Mouse (Mus musculus) stomach, postnatal 0 days (tissue): ENCODE results near the gene Camk2g.

ENCODE experiments used
- CTCF ChIP-seq: IDR thresholded peaks from 2 replicates; pipeline ENCODE4 v1.5.1; 2016; ENCODE audit warnings: antibody characterized with exemption, low read depth, mild to moderate bottlenecking, moderate library complexity
- EP300 ChIP-seq: optimal IDR thresholded peaks from 2 replicates; pipeline ENCODE3; 2016; ENCODE audit warnings: antibody characterized with exemption

- TF ChIP-seq CTCF = no peak
- no peak for TF ChIP-seq EP300
Observed at GRCm38 (mm10) chr14:20691772-20692171, 102.1 kb downstream of the Camk2g start.
